Mouse (Mus musculus) forebrain, postnatal 0 days (tissue): ENCODE data around the gene Kif1c. TPM values are rescaled to one million over a fixed set of nuclear protein-coding genes. Genes with fewer than 3 reads are reported as not detected.

Experiments used
- ATAC-seq: fragments of 200-750 bp; cut with Nextera tagmentation; 2 replicates; pipeline ENCODE4 v1.8.0; 2017; ENCODE audit warnings: mild to moderate bottlenecking, moderate library complexity
- DNase-seq: peaks from one replicate; pipeline ENCODE4 v3.0.0-alpha.2; 2015
- H3K27ac ChIP-seq: fragments of 300-500 bp; sonication (generic); 2 replicates; pipeline ENCODE4 v1.5.1; 2014; ENCODE audit warnings: low read depth, mild to moderate bottlenecking, antibody characterized with exemption, low read length, moderate library complexity, mixed read lengths
- H3K27me3 ChIP-seq: fragments of 300-500 bp; sonication (generic); 2 replicates; pipeline ENCODE4 v1.6.1; 2014; ENCODE audit warnings: mild to moderate bottlenecking, low read length, mixed read lengths; ENCODE audit not compliant: insufficient read depth
- H3K36me3 ChIP-seq: fragments of 300-500 bp; sonication (generic); 2 replicates; pipeline ENCODE4 v1.6.1; 2014; ENCODE audit warnings: mild to moderate bottlenecking, moderate library complexity; ENCODE audit not compliant: insufficient read depth
- H3K4me1 ChIP-seq: fragments of 300-500 bp; sonication (generic); 2 replicates; pipeline ENCODE4 v1.6.1; 2014; ENCODE audit warnings: antibody characterized with exemption; ENCODE audit not compliant: insufficient read depth
- H3K4me2 ChIP-seq: fragments of 300-500 bp; sonication (generic); 2 replicates; pipeline ENCODE4 v1.6.1; 2014; ENCODE audit warnings: low read depth, mild to moderate bottlenecking, moderate library complexity
- H3K4me3 ChIP-seq: fragments of 300-500 bp; sonication (generic); 2 replicates; pipeline ENCODE4 v1.5.1; 2014; ENCODE audit warnings: low read depth, low read length, mixed read lengths
- H3K9ac ChIP-seq: fragments of 300-500 bp; sonication (generic); 2 replicates; pipeline ENCODE4 v1.6.1; 2014; ENCODE audit warnings: mild to moderate bottlenecking
- H3K9me3 ChIP-seq: fragments of 300-500 bp; sonication (generic); 2 replicates; pipeline ENCODE4 v1.6.1; 2016; ENCODE audit warnings: low read length
- CTCF ChIP-seq: sonication (generic); IDR thresholded peaks from 2 replicates; pipeline ENCODE4 v1.5.1; 2016; ENCODE audit warnings: antibody characterized with exemption, control low read depth, low read depth
- WGBS: fragments of 180-500 bp; shearing (Covaris S2); extraction: QIAGEN DNeasy Blood & Tissue Kit; methylation state at CpG from one replicate; pipeline ENCODE4 v1.1.7; 2014; 5-methylcytosine and 5-hydroxymethylcytosine counted together
- polyA plus RNA-seq: library from polyadenylated mRNA; unstranded; fragments of >200 nt; fragmentation: Nextera tagmentation; extraction: Ambion mirVana; gene quantifications from 2 replicates; pipeline ENCODE4 v1.2.1, GENCODE M21; 2015
- total RNA-seq: library from RNA; depleted of rRNA; stranded (reverse); fragments of >200 nt; gene quantifications from 2 replicates; pipeline ENCODE4 v1.2.3, GENCODE M21; 2014

The Kif1c gene
- total and polyA plus RNA-seq, 2 experiments from 2014 or later: 1.2 to 25.9 TPM

DNA sequence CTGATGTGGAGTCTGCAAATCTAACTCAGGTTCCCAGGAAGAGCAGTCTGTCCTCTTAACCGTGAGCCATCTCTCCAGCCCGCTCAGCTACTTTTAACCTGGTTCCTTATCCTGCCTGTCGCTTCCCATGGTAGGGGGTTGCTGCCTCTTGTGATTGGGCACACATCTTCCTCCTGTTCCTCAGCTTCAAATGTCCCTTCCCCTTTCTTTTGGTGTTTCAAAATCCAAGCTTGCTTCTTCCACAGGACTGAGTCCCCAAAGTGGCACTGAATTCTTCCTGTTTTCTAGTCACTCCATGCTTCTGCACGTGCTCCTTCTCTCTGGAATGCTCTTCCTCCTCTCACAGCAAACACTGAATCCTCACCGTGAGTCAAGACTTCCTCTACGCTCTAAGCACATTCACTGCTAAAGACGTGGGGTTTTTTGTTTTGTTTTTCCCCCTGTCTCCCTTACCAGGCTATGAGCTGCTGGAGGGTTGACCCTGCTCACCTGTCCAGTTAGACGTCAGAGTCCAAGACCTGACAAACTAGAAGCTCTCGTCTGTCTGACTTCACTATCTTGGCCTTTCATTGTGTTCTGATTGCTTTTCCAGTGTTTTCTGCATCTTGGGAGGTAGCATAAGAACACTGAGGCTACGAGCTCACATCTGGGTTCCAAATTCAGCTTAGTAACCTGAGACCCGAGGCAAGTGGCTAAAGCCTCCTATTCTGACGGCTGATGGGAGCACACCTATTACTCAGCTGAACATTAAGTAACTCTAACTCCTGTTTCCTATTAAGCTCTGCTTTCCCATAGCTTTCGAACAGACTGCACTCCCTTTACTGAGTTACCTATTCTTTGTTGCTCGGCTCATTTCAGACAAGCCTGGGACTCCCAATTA lies 32.8 kb upstream of the Kif1c start:
- ATAC-seq: no peak
- H3K36me3 ChIP-seq: peaks cover 36% of the 10 kb centered on the region
- 71% methylated on average over 14 of the region's 14 CpGs for WGBS
- H3K9me3 ChIP-seq: no peaks in the 10 kb centered on the region
- peak overlapping the region; percentile 70 for H3K4me3 ChIP-seq
- no peaks in the 10 kb centered on the region for H3K27me3 ChIP-seq
- peak overlapping the region; percentile 50; the same call in 1 of the 2 replicates for H3K9ac ChIP-seq
- no peak for TF ChIP-seq CTCF
- no peak for DNase-seq
- H3K27ac ChIP-seq: peak overlapping the region; percentile 78; the same call in 1 of the 2 replicates
- H3K4me2 ChIP-seq: peak overlapping the region; percentile 90
- peaks cover 9% of the 10 kb centered on the region; the same call in 1 of the 2 replicates for H3K4me1 ChIP-seq

DNA sequence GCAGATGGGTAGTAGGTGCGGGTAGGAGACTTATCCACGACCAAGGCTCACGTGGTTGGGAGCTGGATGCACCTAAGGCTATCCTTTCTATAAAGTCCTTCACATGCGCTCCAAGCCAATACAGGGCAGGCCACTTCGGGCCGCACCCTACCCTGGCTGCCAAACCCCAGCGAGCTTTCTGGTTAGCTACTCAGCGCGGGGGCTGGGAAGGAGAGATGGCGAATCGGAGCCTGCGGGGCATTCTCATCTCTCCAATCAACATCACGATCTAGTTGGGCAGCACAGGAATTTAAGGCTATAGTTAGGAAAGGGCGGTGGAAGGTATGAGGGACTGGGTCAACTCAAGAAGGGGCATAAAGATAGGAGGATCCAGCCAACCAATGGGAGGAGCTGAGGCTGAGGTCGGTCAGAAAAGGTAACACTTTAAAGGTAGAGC lies 32.0 kb upstream of the Kif1c start:
- no peaks in the 10 kb centered on the region for H3K9me3 ChIP-seq
- under 1% methylated on average over 15 of the region's 15 CpGs for WGBS
- H3K4me1 ChIP-seq: peaks cover 9% of the 10 kb centered on the region; the same call in 1 of the 2 replicates
- H3K4me3 ChIP-seq: peak overlapping the region; percentile 70
- TF ChIP-seq CTCF: no peak
- DNase-seq (no peak), ATAC-seq (no peak)
- peak overlapping the region; percentile 90 for H3K4me2 ChIP-seq
- no peaks in the 10 kb centered on the region for H3K27me3 ChIP-seq
- peaks cover 28% of the 10 kb centered on the region for H3K36me3 ChIP-seq
- peak overlapping the region; percentile 50 for H3K9ac ChIP-seq
- peak overlapping the region; percentile 78 for H3K27ac ChIP-seq

DNA sequence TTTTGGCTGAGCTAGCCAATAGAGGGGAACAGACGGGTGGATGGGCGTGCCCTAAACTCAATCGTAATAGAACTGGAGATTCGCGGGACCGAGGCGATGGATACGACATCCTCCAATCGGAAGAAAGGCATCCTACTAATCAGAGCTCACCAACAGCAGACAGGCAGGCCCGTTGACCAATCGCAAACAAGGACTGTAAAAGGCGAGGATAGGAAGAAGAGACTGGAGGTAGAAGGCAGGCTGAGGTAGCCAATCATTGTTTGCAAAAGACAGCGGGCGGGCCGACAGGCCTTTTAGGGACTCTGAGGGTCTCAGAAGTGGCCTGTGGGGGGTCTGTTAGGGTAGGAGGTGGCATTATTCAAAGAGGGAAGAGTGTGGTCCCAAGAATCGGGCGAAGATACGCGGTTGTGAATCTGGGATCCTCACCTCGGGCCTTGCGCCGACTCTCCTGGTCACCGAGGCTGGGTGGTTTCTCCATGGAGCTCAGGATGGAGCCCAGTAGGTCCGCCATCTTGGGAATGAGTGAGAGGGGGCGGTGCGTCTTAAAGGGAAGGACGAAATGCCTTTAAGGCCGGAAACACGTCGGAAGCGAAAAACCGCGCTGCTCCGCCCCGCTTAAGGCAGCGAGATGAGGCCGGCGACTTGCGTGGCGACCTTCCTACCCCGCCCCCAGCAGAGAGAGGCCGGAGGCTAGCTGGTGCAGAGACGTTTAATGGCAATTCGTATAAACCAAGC lies 31.4 kb upstream of the Kif1c start, which contains the start of gene Spag7:
TSS of gene Spag7 (minus strand) at position 646 of the 735 bp plus-strand sequence.
- H3K4me3 ChIP-seq: peak within 1 kb of the TSS; percentile 70
- ATAC-seq (peak; percentile 96), DNase-seq (peak; percentile 99)
- TF ChIP-seq CTCF: no peak
- peak within 1 kb of the TSS; percentile 90 for H3K4me2 ChIP-seq
- no peaks in the 10 kb centered on the region for H3K9me3 ChIP-seq
- no peaks in the 10 kb centered on the region for H3K27me3 ChIP-seq
- H3K27ac ChIP-seq: peak within 1 kb of the TSS; percentile 97
- WGBS: under 1% methylated on average over 44 of the region's 44 CpGs
- peak within 1 kb of the TSS; percentile 80 for H3K9ac ChIP-seq
- peaks cover 27% of the 10 kb centered on the region for H3K36me3 ChIP-seq
- peaks cover 9% of the 10 kb centered on the region; the same call in 1 of the 2 replicates for H3K4me1 ChIP-seq

- H3K27ac ChIP-seq: peak overlapping the region; percentile 97
- H3K9ac ChIP-seq: peak overlapping the region; percentile 80
- no peaks in the 10 kb centered on the region for H3K9me3 ChIP-seq
- H3K27me3 ChIP-seq: no peaks in the 10 kb centered on the region
- peaks cover 26% of the 10 kb centered on the region for H3K36me3 ChIP-seq
- peak overlapping the region; percentile 87 for H3K4me2 ChIP-seq
- TF ChIP-seq CTCF: peak; percentile 63
- ATAC-seq: peak; percentile 12
- peak overlapping the region; percentile 70 for H3K4me3 ChIP-seq
- DNase-seq: peak; percentile 79
- peaks cover 9% of the 10 kb centered on the region; the same call in 1 of the 2 replicates for H3K4me1 ChIP-seq
- WGBS: 4% methylated on average over 31 of the region's 31 CpGs
Measured at GRCm38 (mm10) chr11:70669582-70670345, 30.6 kb upstream of the Kif1c start.

GRCm38 (mm10) chr11:70670483-70670882 lies 29.9 kb upstream of the Kif1c start:
- Histone ChIP-seq H3K9me3 (no peaks in the 10 kb centered on the region), H3K36me3 (peaks cover 27% of the 10 kb centered on the region), H3K4me1 (peaks cover 9% of the 10 kb centered on the region; the same call in 1 of the 2 replicates), H3K4me2 (peak overlapping the region; percentile 87), H3K27me3 (no peaks in the 10 kb centered on the region), H3K4me3 (peak overlapping the region; percentile 70), H3K27ac (peak overlapping the region; percentile 97), H3K9ac (peak overlapping the region; percentile 80)
- WGBS: 35% methylated on average over 14 of the region's 14 CpGs
- ATAC-seq (no peak), DNase-seq (no peak)
- no peak for TF ChIP-seq CTCF

- no peaks in the 10 kb centered on the region for H3K27me3 ChIP-seq
- peaks cover 9% of the 10 kb centered on the region; the same call in 1 of the 2 replicates for H3K4me1 ChIP-seq
- no peak for TF ChIP-seq CTCF
- WGBS: 79% methylated on average over 16 of the region's 16 CpGs
- H3K9ac ChIP-seq: no peak overlapping the region
- no peaks in the 10 kb centered on the region for H3K9me3 ChIP-seq
- peaks cover 35% of the 10 kb centered on the region for H3K36me3 ChIP-seq
- no peak for DNase-seq
- H3K4me3 ChIP-seq: no peak overlapping the region
- ATAC-seq: no peak
- no peak overlapping the region for H3K4me2 ChIP-seq
- H3K27ac ChIP-seq: 0 out of 2 replicates have a peak overlapping the region, but pooled peaks have one; percentile 15
Measured at GRCm38 (mm10) chr11:70671333-70672047, 28.9 kb upstream of the Kif1c start.
